Mouse (Mus musculus) bone marrow macrophage, adult 2 months (primary cell): ENCODE measurements at regions not wholly inside any gene's neighbourhood (a gene's known extent, or its start where the extent isn't known, plus 50 kb on each side); places are given as distances from the start of the nearest gene placed in this dataset.

ENCODE experiments used
- CTCF ChIP-seq: IDR thresholded peaks from 2 replicates; pipeline ENCODE4 v1.5.1; 2012; ENCODE audit warnings: low read depth, mild to moderate bottlenecking, low read length, moderate library complexity
- POLR2A ChIP-seq: IDR thresholded peaks from 2 replicates; pipeline ENCODE4 v1.6.1; 2012; ENCODE audit warnings: mild to moderate bottlenecking, low read depth, low read length, borderline replicate concordance

GRCm38 (mm10) chr14:62218716-62219115, 73.7 kb upstream of the Rnaseh2b start:
- TF ChIP-seq CTCF: no peak
- no peak for TF ChIP-seq POLR2A
